Mouse (Mus musculus) kidney, embryonic 15.5 days (tissue): ENCODE measurements at regions not wholly inside any gene's neighbourhood (a gene's known extent, or its start where the extent isn't known, plus 50 kb on each side); places are given as distances from the start of the nearest gene placed in this dataset.

Source experiments
- ATAC-seq: fragments of 200-750 bp; cut with Nextera tagmentation; replicated peaks from 2 replicates; pipeline ENCODE4 v1.8.0; 2017; ENCODE audit warnings: moderate TSS enrichment; ENCODE audit not compliant: low FRiP score
- H3K27ac ChIP-seq: fragments of 300-500 bp; sonication (generic); 2 replicates; pipeline ENCODE4 v1.5.1; 2015; ENCODE audit warnings: mild to moderate bottlenecking, inconsistent platforms
- H3K27me3 ChIP-seq: fragments of 300-500 bp; sonication (generic); 2 replicates; pipeline ENCODE4 v1.6.1; 2015; ENCODE audit warnings: inconsistent platforms
- H3K36me3 ChIP-seq: fragments of 300-500 bp; sonication (generic); 2 replicates; pipeline ENCODE4 v1.6.1; 2015; ENCODE audit warnings: inconsistent platforms
- H3K4me1 ChIP-seq: fragments of 300-500 bp; sonication (generic); 2 replicates; pipeline ENCODE4 v1.6.1; 2015; ENCODE audit warnings: inconsistent platforms
- H3K4me2 ChIP-seq: fragments of 300-500 bp; sonication (generic); 2 replicates; pipeline ENCODE4 v1.6.1; 2015; ENCODE audit warnings: moderate library complexity, mild to moderate bottlenecking, inconsistent platforms
- H3K4me3 ChIP-seq: fragments of 300-500 bp; sonication (generic); replicated peaks from 2 replicates; pipeline ENCODE4 v1.5.1; 2015; ENCODE audit warnings: mild to moderate bottlenecking, inconsistent platforms
- H3K9ac ChIP-seq: fragments of 300-500 bp; sonication (generic); 2 replicates; pipeline ENCODE4 v1.6.1; 2015; ENCODE audit warnings: mild to moderate bottlenecking, inconsistent platforms
- H3K9me3 ChIP-seq: fragments of 300-500 bp; sonication (generic); replicated peaks from 2 replicates; pipeline ENCODE4 v1.6.1; 2016; ENCODE audit warnings: inconsistent platforms
- WGBS: fragments of 180-500 bp; shearing (Covaris S2); methylation state at CpG from one replicate; pipeline ENCODE4 v1.1.7; 2015; ENCODE audit warnings: mixed read lengths; 5-methylcytosine and 5-hydroxymethylcytosine counted together

- no peak for ATAC-seq
- no peak overlapping the region for H3K9ac ChIP-seq
- no peak overlapping the region for H3K4me2 ChIP-seq
- 91% methylated on average over 5 of the region's 5 CpGs for WGBS
- no peaks in the 10 kb centered on the region for H3K4me1 ChIP-seq
- no peak overlapping the region for H3K27ac ChIP-seq
- no peaks in the 10 kb centered on the region for H3K36me3 ChIP-seq
- no peaks in the 10 kb centered on the region for H3K9me3 ChIP-seq
- no peaks in the 10 kb centered on the region for H3K27me3 ChIP-seq
- no peak overlapping the region for H3K4me3 ChIP-seq
Measured at GRCm38 (mm10) chr8:103339951-103340350, 554.5 kb upstream of the Cdh11 start.

GRCm38 (mm10) chr8:103343891-103344290 lies 558.4 kb upstream of the Cdh11 start:
- no peak overlapping the region for H3K9ac ChIP-seq
- H3K4me3 ChIP-seq, result no peak overlapping the region
- no peak for ATAC-seq
- peaks cover 7% of the 10 kb centered on the region for H3K4me1 ChIP-seq
- H3K4me2 ChIP-seq, result no peak overlapping the region
- H3K36me3 ChIP-seq, result no peaks in the 10 kb centered on the region
- no peaks in the 10 kb centered on the region for H3K9me3 ChIP-seq
- 85% methylated on average over 3 of the region's 3 CpGs for WGBS
- H3K27ac ChIP-seq, result no peak overlapping the region
- no peaks in the 10 kb centered on the region for H3K27me3 ChIP-seq

- Histone ChIP-seq H3K27me3 (no peaks in the 10 kb centered on the region), H3K36me3 (no peaks in the 10 kb centered on the region), H3K9me3 (no peaks in the 10 kb centered on the region), H3K4me1 (peaks cover 7% of the 10 kb centered on the region), H3K4me2 (no peak overlapping the region), H3K27ac (no peak overlapping the region), H3K4me3 (no peak overlapping the region), H3K9ac (no peak overlapping the region)
- no peak for ATAC-seq
- 88% methylated on average over 2 of the region's 2 CpGs for WGBS
Measured at GRCm38 (mm10) chr8:103344871-103345270, 559.4 kb upstream of the Cdh11 start.

- Histone ChIP-seq H3K27ac (no peak overlapping the region), H3K36me3 (no peaks in the 10 kb centered on the region), H3K9ac (no peak overlapping the region), H3K4me2 (no peak overlapping the region), H3K4me3 (no peak overlapping the region), H3K4me1 (peaks cover 7% of the 10 kb centered on the region), H3K27me3 (no peaks in the 10 kb centered on the region), H3K9me3 (no peaks in the 10 kb centered on the region)
- ATAC-seq, result peak; percentile 95
- 14% methylated on average over 7 of the region's 7 CpGs for WGBS
Measured at GRCm38 (mm10) chr8:103347158-103347871, 561.9 kb upstream of the Cdh11 start.

GRCm38 (mm10) chr8:103361713-103362112 lies 576.3 kb upstream of the Cdh11 start:
- Histone ChIP-seq H3K36me3 (no peaks in the 10 kb centered on the region), H3K27ac (no peak overlapping the region)
- WGBS, result 76% methylated on average over 3 of the region's 3 CpGs

GRCm38 (mm10) chr8:103370394-103370793 lies 585.0 kb upstream of the Cdh11 start:
- Histone ChIP-seq H3K9me3 (no peaks in the 10 kb centered on the region), H3K36me3 (no peaks in the 10 kb centered on the region), H3K4me2 (no peak overlapping the region), H3K4me1 (peaks cover 3% of the 10 kb centered on the region; the same call in 1 of the 2 replicates), H3K4me3 (no peak overlapping the region), H3K9ac (no peak overlapping the region), H3K27ac (no peak overlapping the region), H3K27me3 (no peaks in the 10 kb centered on the region)
- ATAC-seq, result peak; percentile 18; the same call in 1 of the 2 replicates
- WGBS, result 24% methylated on average over 2 of the region's 2 CpGs

More at GRCm38 (mm10) chr8:103361713-103362112, 576.3 kb upstream of the Cdh11 start:
- Histone ChIP-seq H3K4me3 (no peak overlapping the region), H3K4me2 (no peak overlapping the region), H3K9ac (no peak overlapping the region), H3K27me3 (no peaks in the 10 kb centered on the region), H3K4me1 (no peaks in the 10 kb centered on the region), H3K9me3 (no peaks in the 10 kb centered on the region)
- no peak for ATAC-seq

- WGBS, result 71% methylated on average over 1 of the region's 1 CpGs
- Histone ChIP-seq H3K36me3 (no peaks in the 10 kb centered on the region), H3K4me2 (no peak overlapping the region), H3K27ac (no peak overlapping the region), H3K27me3 (no peaks in the 10 kb centered on the region), H3K9ac (no peak overlapping the region), H3K4me3 (no peak overlapping the region), H3K9me3 (no peaks in the 10 kb centered on the region), H3K4me1 (peaks cover 3% of the 10 kb centered on the region; the same call in 1 of the 2 replicates)
- no peak for ATAC-seq
Measured at GRCm38 (mm10) chr8:103373007-103373406, 587.6 kb upstream of the Cdh11 start.

GRCm38 (mm10) chr8:103374151-103374550 lies 588.7 kb upstream of the Cdh11 start:
- Histone ChIP-seq H3K4me1 (peaks cover 9% of the 10 kb centered on the region; the same call in 1 of the 2 replicates), H3K27ac (no peak overlapping the region), H3K9me3 (no peaks in the 10 kb centered on the region), H3K9ac (no peak overlapping the region), H3K4me2 (no peak overlapping the region), H3K4me3 (no peak overlapping the region), H3K27me3 (no peaks in the 10 kb centered on the region), H3K36me3 (no peaks in the 10 kb centered on the region)
- 76% methylated on average over 4 of the region's 4 CpGs for WGBS
- no peak for ATAC-seq

GRCm38 (mm10) chr8:103378545-103378944 lies 593.1 kb upstream of the Cdh11 start:
- 15% methylated on average over 3 of the region's 3 CpGs for WGBS
- Histone ChIP-seq H3K9me3 (no peaks in the 10 kb centered on the region), H3K4me3 (no peak overlapping the region), H3K9ac (no peak overlapping the region), H3K4me2 (no peak overlapping the region), H3K4me1 (peaks cover 16% of the 10 kb centered on the region; the same call in 1 of the 2 replicates), H3K36me3 (no peaks in the 10 kb centered on the region), H3K27me3 (no peaks in the 10 kb centered on the region), H3K27ac (no peak overlapping the region)
- no peak for ATAC-seq

GRCm38 (mm10) chr8:103381575-103381974 lies 596.1 kb upstream of the Cdh11 start:
- no peak for ATAC-seq
- no peak overlapping the region for H3K9ac ChIP-seq
- 40% methylated on average over 3 of the region's 3 CpGs for WGBS
- no peak overlapping the region for H3K4me3 ChIP-seq
- no peaks in the 10 kb centered on the region for H3K36me3 ChIP-seq
- H3K27ac ChIP-seq, result no peak overlapping the region
- H3K27me3 ChIP-seq, result no peaks in the 10 kb centered on the region
- H3K4me1 ChIP-seq, result peaks cover 16% of the 10 kb centered on the region; the same call in 1 of the 2 replicates
- H3K4me2 ChIP-seq, result no peak overlapping the region
- H3K9me3 ChIP-seq, result no peaks in the 10 kb centered on the region

GRCm38 (mm10) chr8:103391359-103391758 lies 605.9 kb upstream of the Cdh11 start:
- H3K9me3 ChIP-seq, result no peaks in the 10 kb centered on the region
- H3K27ac ChIP-seq, result no peak overlapping the region
- peaks cover 4% of the 10 kb centered on the region; the same call in 1 of the 2 replicates for H3K4me1 ChIP-seq
- WGBS, result 89% methylated on average over 6 of the region's 6 CpGs
- H3K36me3 ChIP-seq, result no peaks in the 10 kb centered on the region
- H3K9ac ChIP-seq, result no peak overlapping the region
- no peak overlapping the region for H3K4me3 ChIP-seq
- H3K27me3 ChIP-seq, result no peaks in the 10 kb centered on the region
- ATAC-seq, result no peak
- no peak overlapping the region for H3K4me2 ChIP-seq

GRCm38 (mm10) chr8:103395316-103395715 lies 609.9 kb upstream of the Cdh11 start:
- H3K36me3 ChIP-seq, result no peaks in the 10 kb centered on the region
- H3K27me3 ChIP-seq, result no peaks in the 10 kb centered on the region
- no peak overlapping the region for H3K4me3 ChIP-seq
- no peak overlapping the region for H3K27ac ChIP-seq
- H3K9me3 ChIP-seq, result no peaks in the 10 kb centered on the region
- H3K4me1 ChIP-seq, result peaks cover 4% of the 10 kb centered on the region; the same call in 1 of the 2 replicates
- H3K4me2 ChIP-seq, result no peak overlapping the region
- no peak overlapping the region for H3K9ac ChIP-seq
- ATAC-seq, result no peak
- WGBS, result 21% methylated on average over 4 of the region's 4 CpGs

GRCm38 (mm10) chr8:103398179-103398578 lies 612.7 kb upstream of the Cdh11 start:
- Histone ChIP-seq H3K4me2 (no peak overlapping the region), H3K36me3 (no peaks in the 10 kb centered on the region), H3K4me1 (peaks cover 4% of the 10 kb centered on the region; the same call in 1 of the 2 replicates), H3K4me3 (no peak overlapping the region), H3K27me3 (no peaks in the 10 kb centered on the region), H3K27ac (no peak overlapping the region), H3K9ac (no peak overlapping the region), H3K9me3 (no peaks in the 10 kb centered on the region)
- WGBS, result 87% methylated on average over 3 of the region's 3 CpGs
- no peak for ATAC-seq
